8 mouse cellular contexts compared by ENCODE assay signal in the genomic region with DNA sequence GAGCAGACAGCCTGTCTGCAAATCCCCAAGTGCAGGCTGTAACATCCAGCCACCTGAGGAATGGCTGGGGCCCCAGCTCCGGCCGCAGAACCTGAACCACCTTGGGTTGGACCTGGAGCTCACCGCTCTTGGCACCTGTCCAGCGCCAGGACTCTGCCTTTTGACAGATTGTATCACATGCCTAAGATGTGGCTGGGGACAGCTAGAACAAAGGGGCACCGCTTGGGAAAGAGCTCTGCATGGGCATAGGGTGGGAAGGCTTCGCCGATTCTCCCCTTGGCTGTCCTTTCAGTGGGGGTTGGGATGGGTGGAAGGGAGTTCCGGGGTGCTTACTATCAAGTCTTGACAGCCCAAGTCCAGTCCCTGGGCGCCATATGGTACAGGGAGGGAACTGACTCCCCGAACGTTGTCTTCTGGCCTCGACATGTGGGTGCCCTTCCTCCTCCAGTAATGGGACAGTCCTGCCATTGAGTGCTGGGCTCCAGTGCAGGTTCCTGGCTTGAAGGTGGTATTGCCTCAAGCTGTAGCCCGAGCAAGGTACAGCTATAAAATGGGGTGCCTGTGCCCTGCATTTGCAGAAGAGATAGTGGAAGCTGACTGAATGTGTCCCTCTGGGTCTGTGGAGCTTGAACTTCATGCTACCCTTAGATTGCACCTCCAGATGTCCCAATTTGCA. TPM values are rescaled to one million over a fixed set of nuclear protein-coding genes. Genes with fewer than 3 reads are reported as not detected.
DNase-seq lines count a peak whose midpoint lies in the region; ATAC-seq and TF ChIP-seq lines count a peak whose summit lies in the region.

No protein-coding gene starts in this region.

- peaks cover 62% of the 10 kb centered on the region for H3K79me2 ChIP-seq in myocyte (ENCODE audit: control insufficient read depth, insufficient read depth)

- 58% methylated on average over 13 of the region's 13 CpGs for WGBS in lung, embryonic 15.5 days
- WGBS in embryonic facial prominence, embryonic 13.5 days = 62% methylated on average over 13 of the region's 13 CpGs

- no peaks in the 10 kb centered on the region for H3K9me3 ChIP-seq in lung, embryonic 15.5 days
- H3K9me3 ChIP-seq in embryonic facial prominence, embryonic 13.5 days = no peaks in the 10 kb centered on the region

- peaks cover 61% of the 10 kb centered on the region for H3K4me1 ChIP-seq in lung, embryonic 15.5 days
- H3K4me1 ChIP-seq in embryonic facial prominence, embryonic 13.5 days = peaks cover 60% of the 10 kb centered on the region

- H3K27me3 ChIP-seq in lung, embryonic 15.5 days = no peaks in the 10 kb centered on the region
- no peaks in the 10 kb centered on the region for H3K27me3 ChIP-seq in embryonic facial prominence, embryonic 13.5 days
- no peaks in the 10 kb centered on the region for H3K27me3 ChIP-seq in myocyte (ENCODE audit: control insufficient read depth, insufficient read depth, insufficient read length)

- TF ChIP-seq POLR2A in myocyte (IDR thresholded peaks at IDR 0.05; ENCODE audit: insufficient read length, low read depth) = no peak

- no peak for DNase-seq in lung, postnatal 36 days
- DNase-seq in kidney, adult 8-10 months = peak; percentile 64 to 68
- DNase-seq in thymus, postnatal 4 days = no peak
- no peak for DNase-seq in urinary bladder, adult 2 months (ENCODE audit: low spot score)
- DNase-seq in spleen, postnatal 36 days (ENCODE audit: low spot score in 2 of 2) = no peak

- no peak overlapping the region; the same call in 1 of the 2 replicates for H3K4me2 ChIP-seq in lung, embryonic 15.5 days
- H3K4me2 ChIP-seq in embryonic facial prominence, embryonic 13.5 days = peak overlapping the region; percentile 36
- H3K4me2 ChIP-seq in myocyte (ENCODE audit: low read depth) = peak overlapping the region; percentile 59

- no peaks in the 10 kb centered on the region for H3K36me3 ChIP-seq in lung, embryonic 15.5 days
- no peaks in the 10 kb centered on the region for H3K36me3 ChIP-seq in embryonic facial prominence, embryonic 13.5 days
- H3K36me3 ChIP-seq in myocyte (ENCODE audit: control insufficient read depth, insufficient read depth) = peaks cover 5% of the 10 kb centered on the region

- no peak overlapping the region for H3ac ChIP-seq in myocyte (ENCODE audit: control insufficient read depth, insufficient read length)

- H3K9ac ChIP-seq in lung, embryonic 15.5 days = no peak overlapping the region
- H3K9ac ChIP-seq in embryonic facial prominence, embryonic 13.5 days = no peak overlapping the region

- ATAC-seq in lung, embryonic 15.5 days (ENCODE audit: borderline replicate concordance, extremely low read depth, low FRiP score, low TSS enrichment) = no peak
- ATAC-seq in embryonic facial prominence, embryonic 13.5 days (ENCODE audit: insufficient number of reproducible peaks, insufficient read depth, low FRiP score, low TSS enrichment, low read depth) = peak; percentile 18

- H3K4me3 ChIP-seq in lung, embryonic 15.5 days = no peak overlapping the region
- no peak overlapping the region for H3K4me3 ChIP-seq in embryonic facial prominence, embryonic 13.5 days
- no peak overlapping the region for H3K4me3 ChIP-seq in myocyte

- H3K27ac ChIP-seq in lung, embryonic 15.5 days = peak overlapping the region; percentile 29; the same call in 1 of the 2 replicates
- peak overlapping the region; percentile 62; the same call in 1 of the 2 replicates for H3K27ac ChIP-seq in embryonic facial prominence, embryonic 13.5 days

TF ChIP-seq in myocyte, 11 proteins besides CTCF, POLR2A, EP300 and RAD21:
- TF ChIP-seq REST (IDR thresholded peaks at IDR 0.05; ENCODE audit: insufficient read depth, insufficient read length) = no peak
- TF ChIP-seq TCF12 (IDR thresholded peaks at IDR 0.05; ENCODE audit: insufficient read depth, poor library complexity, severe bottlenecking) = no peak
- TF ChIP-seq POLR2AphosphoS2 (IDR thresholded peaks at IDR 0.05; ENCODE audit: insufficient read length, low read depth) = no peak
- TF ChIP-seq MAX (IDR thresholded peaks at IDR 0.05; ENCODE audit: low read depth) = no peak
- no peak for TF ChIP-seq MYOD1 (IDR thresholded peaks at IDR 0.05; ENCODE audit: control insufficient read depth in 1 of 3, insufficient read length in 2 of 3, low read depth in 2 of 3)
- TF ChIP-seq SRF (IDR thresholded peaks at IDR 0.05; ENCODE audit: control insufficient read depth, insufficient read length, low read depth) = no peak
- TF ChIP-seq USF1 (IDR thresholded peaks at IDR 0.05; ENCODE audit: low read depth) = no peak
- no peak for TF ChIP-seq E2F4 (IDR thresholded peaks at IDR 0.05; ENCODE audit: insufficient read depth)
- no peak for TF ChIP-seq TCF3 (IDR thresholded peaks at IDR 0.05; ENCODE audit: insufficient read length, low read depth)
TF ChIP-seq in myocyte: peak in this region for 0.

RNA-seq across cellular contexts. Expression of a gene that starts 21.1 kb away (rescaled TPM):
- 1,589 and 1,600 TPM in 2 replicates for polyA plus RNA-seq in lung, embryonic 15.5 days (2015; fragmentation: Nextera tagmentation; extraction: Ambion mirVana)
- 1,563 and 1,729 TPM in 2 replicates for polyA plus RNA-seq in embryonic facial prominence, embryonic 13.5 days (2015; fragmentation: Nextera tagmentation; extraction: Ambion mirVana)
- polyA plus RNA-seq in myocyte (2012; fragmentation: generic; extraction: Trizol) = 3,361 TPM
- polyA plus RNA-seq in urinary bladder, adult 2 months (2012; rRNA removed) = 2,459 and 2,490 TPM in 2 replicates

RNA-seq across cellular contexts. Expression of a gene that starts 26.9 kb away (rescaled TPM):
- 35.6 and 40.0 TPM in 2 replicates for polyA plus RNA-seq in lung, embryonic 15.5 days (2015; fragmentation: Nextera tagmentation; extraction: Ambion mirVana)
- polyA plus RNA-seq in embryonic facial prominence, embryonic 13.5 days (2015; fragmentation: Nextera tagmentation; extraction: Ambion mirVana) = 45.8 and 47.9 TPM in 2 replicates
- polyA plus RNA-seq in myocyte (2012; fragmentation: generic; extraction: Trizol) = 49.4 TPM
- 17.8 and 26.4 TPM in 2 replicates for polyA plus RNA-seq in urinary bladder, adult 2 months (2012; rRNA removed)

RNA-seq across cellular contexts. Expression of a gene that starts 31.7 kb away (rescaled TPM):
- polyA plus RNA-seq in lung, embryonic 15.5 days (2015; fragmentation: Nextera tagmentation; extraction: Ambion mirVana) = 57.1 and 58.6 TPM in 2 replicates
- 39.6 and 44.2 TPM in 2 replicates for polyA plus RNA-seq in embryonic facial prominence, embryonic 13.5 days (2015; fragmentation: Nextera tagmentation; extraction: Ambion mirVana)
- 120 TPM for polyA plus RNA-seq in myocyte (2012; fragmentation: generic; extraction: Trizol)
- 68.7 and 73.4 TPM in 2 replicates for polyA plus RNA-seq in urinary bladder, adult 2 months (2012; rRNA removed)

RNA-seq across cellular contexts. Expression of a gene that starts 53.6 kb away (rescaled TPM):
- 27.2 and 30.4 TPM in 2 replicates for polyA plus RNA-seq in lung, embryonic 15.5 days (2015; fragmentation: Nextera tagmentation; extraction: Ambion mirVana)
- 24.8 and 28.1 TPM in 2 replicates for polyA plus RNA-seq in embryonic facial prominence, embryonic 13.5 days (2015; fragmentation: Nextera tagmentation; extraction: Ambion mirVana)
- 13.6 TPM for polyA plus RNA-seq in myocyte (2012; fragmentation: generic; extraction: Trizol)
- polyA plus RNA-seq in urinary bladder, adult 2 months (2012; rRNA removed) = 56.1 and 75.8 TPM in 2 replicates

Comparison
In these comparisons a context has a peak if more than half of its experiments do, and no peak if none do; other contexts are left out.
1. DNase-seq: peak in kidney, adult 8-10 months (2 of 2); none in lung, postnatal 36 days (single experiment), thymus, postnatal 4 days (single experiment), urinary bladder, adult 2 months (single experiment) and spleen, postnatal 36 days (0 of 2).